Mouse (Mus musculus) urinary bladder, postnatal 0 days (tissue): ENCODE results near the gene Capza2. TPM values are rescaled to one million over a fixed set of nuclear protein-coding genes. Genes with fewer than 3 reads are reported as not detected.

Experiments
- polyA plus RNA-seq: library from polyadenylated mRNA; unstranded; fragments of >200 nt; fragmentation: Nextera tagmentation; extraction: Ambion mirVana; gene quantifications from 2 replicates; pipeline ENCODE4 v1.2.1, GENCODE M21; 2015

Gene Capza2
- 253 and 275 TPM in 2 replicates for polyA plus RNA-seq

GRCm38 (mm10) chr6:17635615-17636284 is at the start of gene Capza2:
Capza2 (plus strand) TSS chr6:17636234.

GRCm38 (mm10) chr6:17692647-17693046 is 56.6 kb downstream of the Capza2 start, which contains the start of gene St7:
St7 (plus strand) TSS chr6:17692933.

Other genes starting within 250 kb of the Capza2 start
- 4.3 and 4.7 TPM in 2 replicates for gene Met, start 172.4 kb upstream of the Capza2 start, polyA plus RNA-seq
- 22.3 and 25.9 TPM in 2 replicates for gene St7, start 56.7 kb downstream of the Capza2 start, polyA plus RNA-seq